Mouse (Mus musculus): ENCODE measurements around the gene Tshz2.

The Tshz2 gene

DNA sequence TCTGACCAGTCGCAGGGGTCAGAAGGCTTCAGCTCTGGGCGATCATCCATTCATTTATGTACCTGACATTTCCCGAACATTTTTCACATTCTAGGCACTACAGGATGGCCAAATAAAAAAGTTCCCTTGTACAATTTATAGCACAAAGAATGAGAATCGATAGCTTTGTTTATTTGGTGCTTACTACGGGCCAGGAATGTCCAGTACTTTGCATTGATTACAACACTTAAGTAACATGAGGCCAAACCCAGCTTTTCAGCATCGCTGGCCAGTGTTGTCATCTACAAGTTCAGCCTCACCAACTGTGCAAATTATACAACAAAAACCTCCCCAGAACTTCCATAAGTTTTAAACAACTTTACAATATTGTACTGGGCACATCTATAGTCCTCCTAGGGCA is 315.3 kb downstream of the Tshz2 start:
- no peak for DNase-seq (ENCODE audit: low spot score)

DNA sequence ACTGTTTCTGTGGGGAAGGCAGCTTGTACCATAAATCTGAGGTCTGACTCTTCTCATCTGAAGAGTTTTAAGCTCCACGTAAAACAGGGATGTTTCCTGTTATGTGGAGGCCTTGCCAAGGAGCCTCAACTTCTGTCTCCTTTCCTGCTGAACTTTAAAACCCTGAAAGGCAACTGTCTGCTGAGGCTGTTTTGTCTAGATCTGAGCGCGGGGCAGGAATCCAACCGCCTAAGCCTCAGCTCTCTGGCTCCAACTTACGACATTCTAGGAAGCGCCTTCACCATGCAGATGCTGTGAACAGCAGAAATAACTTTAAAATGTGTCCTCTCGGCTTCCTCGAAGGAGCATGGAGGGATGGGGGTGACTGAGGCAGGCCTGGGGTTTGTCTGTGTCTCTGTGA is 318.2 kb downstream of the Tshz2 start:
- DNase-seq (ENCODE audit: low spot score) = no peak

DNA sequence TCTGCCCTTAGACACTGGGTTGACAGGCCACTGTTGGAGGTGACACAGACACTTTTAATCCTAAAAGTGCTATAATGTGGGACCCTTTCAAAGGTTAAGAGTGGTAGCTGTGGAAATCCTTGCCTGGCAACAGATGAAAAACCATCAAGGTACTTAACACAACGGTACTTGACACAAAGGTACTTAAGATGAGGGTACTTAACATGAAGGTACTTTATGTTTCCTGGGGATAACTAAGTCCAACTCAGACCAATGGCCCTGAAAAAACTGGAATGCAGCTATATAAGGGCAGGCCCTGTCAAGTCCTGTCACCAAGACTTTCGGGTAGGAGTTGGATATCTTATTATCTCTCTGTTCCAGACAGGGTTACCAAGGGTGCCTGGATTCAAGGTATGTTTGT is 320.2 kb downstream of the Tshz2 start:
- DNase-seq (ENCODE audit: low spot score) = no peak

GRCm38 (mm10) chr2:169958736-169959573 is 326.1 kb downstream of the Tshz2 start:
- DNase-seq (ENCODE audit: low spot score) = no peak

DNA sequence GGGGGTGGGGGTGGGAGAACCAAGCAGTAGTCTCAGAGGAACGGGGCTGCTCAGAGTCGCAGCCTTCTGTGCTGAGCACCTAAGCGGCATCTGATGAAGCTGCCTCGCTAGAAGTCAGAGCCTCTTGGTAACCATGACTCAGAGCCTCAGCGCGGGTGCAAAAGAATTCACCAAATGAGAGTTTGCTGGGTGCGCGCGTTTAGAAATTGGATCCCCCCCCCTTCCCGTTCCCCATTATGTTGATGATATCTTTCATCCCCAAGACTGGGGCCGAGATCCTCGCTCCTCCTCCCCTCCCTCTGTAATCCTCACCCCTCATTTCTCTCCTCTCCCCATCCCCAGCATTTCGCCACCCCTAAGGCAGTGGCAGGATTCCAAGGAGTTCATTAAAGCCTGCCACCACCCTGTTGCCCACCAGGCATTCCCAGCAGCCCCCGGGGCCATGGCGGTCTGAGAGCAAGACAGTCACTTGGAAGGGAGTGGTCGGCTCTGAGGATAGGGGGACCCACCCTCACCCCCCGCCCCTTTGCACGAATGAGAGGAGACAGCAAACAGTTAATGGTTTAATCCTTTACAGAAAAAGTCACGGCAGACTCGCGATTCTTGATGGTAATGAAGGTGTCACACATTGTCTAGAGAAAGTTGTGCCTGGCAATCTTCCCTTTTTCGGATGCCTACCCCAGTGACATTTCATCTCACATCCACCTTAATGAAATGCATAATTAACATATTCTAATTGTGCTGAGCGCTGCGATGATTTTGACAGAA is 328.8 kb downstream of the Tshz2 start:
- DNase-seq (ENCODE audit: low spot score) = no peak

- no peak for DNase-seq (ENCODE audit: low spot score)
Measured at GRCm38 (mm10) chr2:169962231-169962600, 329.4 kb downstream of the Tshz2 start.

DNA sequence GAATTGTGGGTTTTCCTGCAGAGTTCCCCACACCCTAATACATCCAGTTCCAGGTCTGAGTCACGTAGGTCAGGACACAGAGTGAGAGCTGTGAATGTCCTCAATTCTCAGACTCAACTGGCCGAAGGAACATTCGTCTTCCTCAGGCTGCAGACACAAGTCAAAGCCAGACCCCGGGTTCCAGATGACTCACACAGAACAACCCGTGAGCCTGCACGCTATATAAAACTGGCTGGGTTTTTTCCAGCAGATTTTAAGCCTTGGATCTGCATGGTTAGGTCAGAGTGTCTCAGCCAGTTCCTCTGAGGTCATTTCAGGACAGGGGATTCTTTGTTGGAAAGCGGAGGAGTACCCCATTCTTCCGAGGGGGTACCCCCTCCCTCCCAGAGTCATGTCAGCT is 330.0 kb downstream of the Tshz2 start:
- no peak for DNase-seq (ENCODE audit: low spot score)

DNA sequence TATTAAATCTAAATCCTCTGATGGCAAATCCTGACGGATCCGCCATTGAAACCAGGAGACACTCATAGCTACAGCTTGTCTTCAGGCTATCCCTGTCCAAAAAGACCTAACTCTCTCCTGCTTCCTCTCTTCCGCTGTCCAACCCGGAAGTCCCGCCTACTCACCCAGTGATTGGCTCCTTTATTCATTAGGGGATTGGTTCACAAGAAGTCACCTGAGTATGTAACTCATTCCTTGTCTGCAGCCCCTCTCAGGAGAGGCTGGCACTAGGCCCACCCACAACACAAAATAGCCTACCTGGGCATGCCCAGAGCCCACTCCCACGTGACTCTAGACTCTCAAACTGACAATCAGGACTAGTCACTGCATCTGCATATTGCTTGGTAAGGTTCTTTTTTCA is 337.7 kb downstream of the Tshz2 start:
- no peak for DNase-seq (ENCODE audit: low spot score)

DNA sequence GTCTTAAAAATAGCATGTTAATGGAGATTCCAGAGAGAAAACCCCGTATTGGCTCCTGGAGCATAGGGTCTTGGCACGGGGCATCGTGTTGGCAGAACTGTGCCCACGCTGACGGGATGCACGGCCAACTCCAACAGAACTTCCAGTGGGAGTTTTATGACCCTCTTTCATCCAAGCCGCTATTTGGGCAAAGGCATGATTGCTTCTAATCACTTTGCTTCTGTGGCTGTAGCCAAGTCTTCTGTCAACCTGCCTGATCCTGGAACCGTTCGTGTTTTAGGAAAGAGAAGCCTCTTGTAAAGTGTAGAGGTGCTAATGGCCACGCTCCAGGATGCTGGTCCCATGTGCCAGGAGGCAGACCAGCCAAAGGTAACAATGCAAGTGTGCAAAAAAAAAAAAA is 350.1 kb downstream of the Tshz2 start:
- no peak for DNase-seq (ENCODE audit: low spot score)

DNA sequence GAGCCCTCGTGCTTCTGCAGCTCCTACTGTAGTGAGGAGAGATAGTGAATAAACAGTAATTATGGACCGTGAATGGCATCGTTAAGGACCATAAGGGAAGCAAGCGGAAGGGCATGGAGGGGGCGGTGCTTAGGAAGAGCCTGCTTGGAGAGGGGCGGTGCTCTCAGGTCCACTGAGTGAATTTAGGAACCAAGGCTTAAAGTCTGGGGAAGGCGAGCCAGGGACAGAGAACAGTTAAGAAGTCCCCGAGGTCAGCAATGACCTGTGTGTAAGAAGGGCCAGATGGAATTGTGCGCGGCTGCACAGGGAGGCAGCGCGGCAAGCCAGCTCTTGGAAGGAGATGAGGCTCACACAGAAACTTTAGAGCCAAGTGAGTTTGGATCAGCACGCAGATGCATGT is 354.4 kb downstream of the Tshz2 start:
- DNase-seq (ENCODE audit: low spot score) = no peak

GRCm38 (mm10) chr2:169989186-169989585 is 356.4 kb downstream of the Tshz2 start:
- no peak for DNase-seq (ENCODE audit: low spot score)

- DNase-seq (ENCODE audit: low spot score) = no peak
Measured at GRCm38 (mm10) chr2:169990991-169991390, 358.2 kb downstream of the Tshz2 start.

DNA sequence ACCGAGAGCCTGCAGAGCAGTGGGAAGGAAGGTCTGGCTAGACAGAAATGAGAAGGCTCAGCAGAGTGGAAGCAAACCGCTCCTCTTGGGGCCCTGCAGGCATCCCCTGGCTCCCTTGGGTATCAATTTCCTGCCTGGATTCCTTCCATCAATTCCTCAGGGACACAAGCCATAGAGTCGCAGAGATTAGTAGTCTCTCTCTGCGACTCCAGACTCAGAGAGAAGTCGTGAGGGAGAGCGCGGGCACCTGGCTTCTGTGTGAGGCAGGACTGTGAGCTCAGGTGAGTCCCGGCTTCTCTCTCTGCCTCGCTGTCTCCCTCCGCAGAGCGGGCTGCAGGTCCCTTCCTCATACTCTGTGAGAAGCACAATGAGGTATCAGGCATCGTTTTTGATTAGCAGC is 363.2 kb downstream of the Tshz2 start:
- no peak for DNase-seq (ENCODE audit: low spot score)

GRCm38 (mm10) chr2:169996501-169997237 is 363.9 kb downstream of the Tshz2 start:
- no peak for DNase-seq (ENCODE audit: low spot score)

DNA sequence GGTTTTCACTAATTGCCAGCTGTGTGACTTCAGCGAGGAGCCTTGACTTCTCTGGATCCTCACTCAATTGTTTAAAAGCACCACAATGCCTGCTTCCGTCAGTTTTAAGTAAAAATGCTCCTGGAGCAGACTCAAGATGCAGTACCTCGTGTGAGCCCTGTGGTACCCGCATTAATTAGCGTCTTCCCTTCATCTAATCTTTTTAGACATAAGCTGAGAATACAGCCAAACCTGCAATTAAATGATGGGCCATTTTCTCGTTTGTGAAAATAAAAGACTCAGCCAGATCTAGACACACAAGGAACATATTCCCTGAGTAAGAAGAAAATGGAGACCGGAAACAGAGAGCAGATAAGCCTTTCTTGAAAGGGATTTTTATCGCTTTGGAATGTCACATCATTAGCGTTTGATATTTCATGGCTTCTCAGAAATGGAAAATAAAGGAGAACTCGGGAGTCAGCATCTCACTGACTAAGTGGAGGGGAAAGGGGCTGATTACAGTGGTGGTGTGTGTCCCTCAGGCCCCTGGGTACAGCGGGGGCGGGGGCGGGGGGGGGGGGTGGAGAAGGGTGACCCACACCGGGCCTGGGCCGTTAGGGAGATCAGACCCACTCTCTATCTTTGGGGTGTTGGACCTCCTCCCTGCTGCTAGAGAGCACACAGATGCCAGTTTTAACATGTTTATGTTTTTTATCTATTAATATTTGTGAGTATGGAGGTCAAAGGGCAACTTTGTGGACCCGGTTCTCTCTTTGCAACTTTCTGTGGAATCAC is 364.6 kb downstream of the Tshz2 start:
- no peak for DNase-seq (ENCODE audit: low spot score)

GRCm38 (mm10) chr2:169998878-169999337 is 366.1 kb downstream of the Tshz2 start:
- DNase-seq (ENCODE audit: low spot score) = no peak

- no peak for DNase-seq (ENCODE audit: low spot score)
Measured at GRCm38 (mm10) chr2:170002594-170003504, 370.0 kb downstream of the Tshz2 start.

DNA sequence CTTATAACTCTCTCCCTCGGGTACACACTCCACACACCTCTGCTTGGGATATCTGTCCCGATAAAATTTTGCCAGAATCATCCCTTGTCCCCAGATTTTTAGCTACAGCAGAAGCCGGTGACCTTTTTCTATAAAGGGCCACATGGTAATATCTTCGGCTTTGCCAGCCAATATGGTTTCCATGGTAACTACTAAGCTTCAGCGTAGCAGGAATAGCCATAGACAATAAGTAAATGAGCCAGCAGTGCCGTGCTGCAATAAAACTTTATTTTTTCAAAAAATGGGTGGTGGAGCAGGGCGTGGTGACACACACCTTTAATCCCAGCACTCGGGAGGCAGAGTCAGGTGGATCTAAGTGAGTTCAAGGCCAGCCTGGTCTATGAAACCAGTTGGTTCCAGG is 370.9 kb downstream of the Tshz2 start:
- no peak for DNase-seq (ENCODE audit: low spot score)

DNA sequence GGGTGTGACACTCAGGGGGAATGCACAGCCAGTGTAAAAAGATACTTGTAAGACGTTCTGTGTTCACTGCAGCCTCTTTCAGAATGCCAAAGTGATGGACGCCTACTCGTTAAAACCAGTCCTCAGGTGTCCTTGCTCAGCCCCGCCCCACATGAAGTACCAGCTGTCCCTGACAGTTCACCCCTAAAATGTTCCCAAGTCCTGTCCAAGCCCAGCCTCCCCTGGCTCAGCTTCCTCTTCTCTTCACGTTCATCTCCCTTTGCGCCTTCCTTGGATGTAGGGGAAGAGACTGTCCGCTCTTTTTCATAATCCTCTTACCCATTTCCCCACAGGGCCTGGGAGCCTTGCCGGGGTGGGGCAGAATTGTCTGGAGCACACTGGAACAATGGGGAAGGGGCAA is 374.0 kb downstream of the Tshz2 start:
- DNase-seq (ENCODE audit: low spot score) = no peak

GRCm38 (mm10) chr2:170007426-170007958 is 374.7 kb downstream of the Tshz2 start:
- DNase-seq (ENCODE audit: low spot score) = no peak

- DNase-seq (ENCODE audit: low spot score) = no peak
Measured at GRCm38 (mm10) chr2:170009729-170010128, 376.9 kb downstream of the Tshz2 start.

Data from ovary, postnatal 14 days (tissue).